Mouse (Mus musculus): Measurements from ENCODE around the gene Klhl8.

DNA sequence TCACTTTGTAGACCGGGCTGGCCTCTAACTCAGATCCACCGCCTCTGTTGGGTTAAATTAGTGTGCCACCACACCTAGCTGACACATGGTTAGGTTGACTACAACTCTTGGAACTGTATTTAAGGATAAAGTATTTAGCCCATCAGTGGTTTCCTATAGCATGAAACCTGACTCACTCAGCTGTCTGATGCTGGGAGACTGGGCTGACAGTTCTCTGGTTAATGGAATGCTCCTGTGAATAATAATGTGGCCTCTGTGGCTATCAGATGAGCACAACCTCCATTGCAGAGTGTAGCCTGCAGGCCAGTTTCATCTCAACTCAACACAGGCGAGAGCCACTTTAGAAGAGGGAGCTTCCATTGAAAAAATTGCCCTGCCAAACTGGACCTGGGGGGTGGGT, 94.3 kb downstream of the Klhl8 start:
- TF ChIP-seq CTCF (IDR thresholded peaks at IDR 0.05; ENCODE audit: control insufficient read depth, insufficient read depth, low read length) (no peak), POLR2A (IDR thresholded peaks at IDR 0.05; ENCODE audit: borderline replicate concordance, control insufficient read depth, low read depth, low read length) (no peak)
